Mouse (Mus musculus): ENCODE measurements around the gene Rdh16f1. TPM values are rescaled to one million over a fixed set of nuclear protein-coding genes. Genes with fewer than 3 reads are reported as not detected.
A peak's percentile ranks its signal among the peaks of the same experiment; 100 is the strongest.
"Not testable (repeated sequence)": the region's sequence is repeated elsewhere in the genome, so short reads cannot be mapped to it uniquely, and the experiment has no call there.

The Rdh16f1 gene
- total RNA-seq, 2 experiments from 2014 or later = not detected

DNA sequence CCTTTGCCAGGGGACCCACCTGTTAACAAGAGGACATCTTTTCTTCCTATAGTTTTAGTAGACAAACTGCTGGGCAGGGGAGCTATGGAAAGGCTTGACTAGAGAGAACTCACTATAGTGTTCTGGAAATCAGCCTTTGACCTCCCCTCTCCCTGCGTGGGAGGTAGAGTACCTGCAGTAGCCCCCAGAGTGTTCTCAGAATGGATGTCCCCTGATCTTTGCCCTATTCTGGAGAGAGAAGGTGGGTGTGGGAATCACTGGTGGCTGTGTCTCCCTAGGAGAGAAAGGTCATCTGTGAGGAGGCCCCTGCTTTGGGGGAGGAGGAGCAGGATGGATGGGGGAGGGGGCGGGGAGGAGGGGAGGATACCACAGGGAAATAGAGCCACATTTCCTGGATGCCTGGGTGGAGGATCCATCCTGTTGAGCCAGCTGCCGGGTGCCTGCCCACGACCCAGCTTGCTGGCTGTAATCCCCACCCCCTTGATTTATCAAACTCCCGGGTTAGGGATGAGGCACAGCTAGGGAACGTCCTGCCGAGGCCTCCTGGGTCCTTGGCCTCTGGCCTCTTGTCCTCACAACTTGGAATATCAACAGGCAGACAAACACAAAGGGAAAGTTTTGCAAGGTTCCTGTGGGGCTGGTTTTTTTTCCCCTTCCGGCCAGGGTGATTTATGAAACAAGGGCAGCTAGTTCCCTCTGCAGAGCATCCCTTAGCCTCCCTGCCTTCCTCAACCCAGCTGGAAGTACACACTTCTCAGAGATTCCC is 10.6 kb upstream of the Rdh16f1 start:
- ATAC-seq (ENCODE audit: poor library complexity, severe bottlenecking) = peak; percentile 41; the same call in 1 of the 2 replicates

DNA sequence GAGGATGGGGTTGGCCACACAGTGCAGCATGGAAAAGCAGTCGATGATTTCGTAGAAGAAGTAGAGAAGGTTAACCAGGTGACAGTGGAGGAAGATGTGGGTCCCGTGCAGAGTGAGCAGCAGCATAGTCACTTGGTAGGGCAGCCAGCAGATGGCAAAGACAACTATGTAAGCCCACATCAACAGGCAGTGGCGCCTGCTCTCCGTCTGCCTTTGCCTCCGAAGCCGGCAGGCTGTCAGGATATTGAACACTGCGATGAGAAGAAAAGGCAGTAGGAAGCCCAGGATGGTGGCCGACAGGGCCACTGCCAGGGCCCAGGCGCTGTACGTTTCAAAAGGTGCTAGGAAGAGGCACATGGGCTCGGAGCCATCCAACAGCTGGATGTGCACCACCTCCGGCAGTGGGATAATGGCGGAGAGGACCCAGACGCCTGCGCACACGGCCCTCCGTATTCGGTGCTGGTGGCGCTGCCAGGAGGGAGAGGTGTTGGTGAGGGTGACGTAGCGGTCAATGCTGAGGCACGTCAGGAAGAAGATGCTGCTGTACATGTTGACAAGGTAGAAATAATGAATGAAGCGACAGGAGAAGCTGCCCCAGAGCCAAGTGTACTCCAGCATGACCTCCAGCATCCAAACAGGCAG is 9.3 kb upstream of the Rdh16f1 start:
- ATAC-seq (ENCODE audit: poor library complexity, severe bottlenecking) = no peak

DNA sequence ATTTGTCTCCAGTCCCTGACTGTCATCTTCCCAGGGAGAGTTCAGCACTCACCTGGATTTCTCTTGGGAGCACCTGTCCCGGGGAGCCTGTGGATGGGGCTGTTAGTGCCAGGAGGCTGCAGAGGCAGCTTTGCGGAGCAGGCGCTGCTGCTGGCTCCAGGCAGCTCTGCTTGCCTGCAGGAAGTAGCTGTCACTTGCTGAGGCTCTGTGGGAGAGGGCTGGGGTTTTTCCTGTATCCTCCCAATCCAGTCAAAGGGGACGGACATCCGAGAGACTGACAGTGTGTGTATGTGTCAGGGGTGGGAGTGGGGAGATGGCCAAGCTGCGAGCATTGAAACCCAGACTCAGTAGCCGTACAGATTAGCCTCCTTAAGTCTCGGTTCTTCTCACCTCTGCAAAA is 8.0 kb upstream of the Rdh16f1 start, which contains the start of gene Gpr182:
Gpr182 (minus strand) TSS at position 185 of the 400 bp plus-strand sequence.
- no peak for ATAC-seq (ENCODE audit: poor library complexity, severe bottlenecking)

DNA sequence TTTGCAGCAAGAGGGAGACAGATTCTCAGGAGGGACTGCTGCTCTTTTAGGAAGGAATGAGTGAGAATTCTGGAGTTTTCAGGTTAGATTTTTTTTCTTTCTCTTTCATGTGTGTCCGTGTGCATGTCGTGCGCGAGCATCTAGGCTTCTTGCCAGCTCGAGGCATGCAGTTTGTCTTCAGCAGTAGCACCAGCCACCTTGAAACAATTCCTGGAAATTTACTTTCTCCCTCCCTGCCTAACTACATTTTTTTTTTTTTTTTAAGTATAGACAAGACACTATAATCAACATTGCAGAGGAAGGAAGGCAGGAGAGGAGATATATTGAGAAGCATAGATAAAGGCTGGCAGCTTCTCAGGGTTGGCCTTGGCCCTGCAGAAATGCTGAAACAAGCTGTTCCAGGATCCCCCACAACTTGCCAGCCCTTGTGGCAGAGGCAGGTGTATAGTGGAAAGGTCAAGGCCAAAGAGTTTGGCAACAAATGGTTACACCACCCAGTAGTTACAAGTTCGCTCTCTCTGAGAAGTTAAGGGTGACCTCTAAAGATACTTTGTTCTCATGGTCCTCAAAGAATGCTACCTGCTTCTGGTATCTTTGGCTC is 4.9 kb upstream of the Rdh16f1 start:
- ATAC-seq (ENCODE audit: poor library complexity, severe bottlenecking) = no peak

DNA sequence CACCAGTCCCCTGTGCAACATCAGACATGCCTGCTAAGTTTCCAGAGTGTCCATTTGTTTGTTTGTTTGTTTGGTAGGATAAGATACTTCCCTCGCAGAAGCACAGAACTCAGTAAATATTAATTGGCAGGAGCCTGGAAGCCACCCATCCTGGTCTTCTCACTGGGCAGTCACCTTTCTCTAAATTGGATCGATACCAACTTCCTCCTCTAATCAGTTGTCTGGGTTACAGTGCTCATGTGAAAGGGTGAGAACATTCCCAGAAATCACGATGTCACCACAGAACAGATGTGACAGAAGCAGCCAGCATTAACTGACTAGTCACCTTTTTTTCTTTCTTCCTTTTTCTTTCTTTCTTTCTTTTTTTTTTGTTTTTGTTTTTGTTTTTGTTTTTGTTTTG is 4.3 kb upstream of the Rdh16f1 start:
- no peak for ATAC-seq (ENCODE audit: poor library complexity, severe bottlenecking)

DNA sequence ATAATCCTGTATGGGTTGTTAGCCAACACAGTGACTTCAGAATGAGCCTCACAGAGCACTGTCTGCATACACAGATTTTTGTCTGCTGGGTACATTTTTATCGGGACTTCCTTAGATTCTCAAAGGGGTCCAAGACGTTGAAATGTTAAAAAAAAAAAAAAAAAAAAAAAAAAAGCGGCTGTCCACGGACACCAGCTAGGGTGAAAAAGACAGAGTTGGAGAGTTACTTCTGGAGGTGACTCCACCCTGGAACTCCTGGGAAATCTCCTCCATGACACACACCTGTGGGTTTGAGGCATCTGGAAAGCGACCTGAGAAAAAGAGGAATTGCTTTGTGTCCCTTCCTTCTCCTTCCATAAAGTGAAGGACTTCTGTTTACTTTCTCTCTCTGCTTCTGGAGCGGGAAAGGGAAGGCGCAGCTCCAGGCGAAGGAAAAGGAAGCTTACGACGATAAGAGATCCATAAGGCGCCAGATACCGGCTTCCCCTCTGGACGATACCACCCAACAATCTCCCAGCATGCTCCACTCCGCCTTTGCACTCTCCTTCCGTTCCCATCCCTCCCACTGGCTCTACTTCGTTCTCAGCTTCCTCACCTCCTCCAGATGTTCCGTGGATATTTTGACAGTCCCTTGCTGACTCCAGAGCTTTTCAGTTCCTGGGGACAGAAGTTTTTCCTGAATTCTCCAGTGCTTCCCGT is 3.7 kb upstream of the Rdh16f1 start:
- ATAC-seq (ENCODE audit: poor library complexity, severe bottlenecking) = no peak

DNA sequence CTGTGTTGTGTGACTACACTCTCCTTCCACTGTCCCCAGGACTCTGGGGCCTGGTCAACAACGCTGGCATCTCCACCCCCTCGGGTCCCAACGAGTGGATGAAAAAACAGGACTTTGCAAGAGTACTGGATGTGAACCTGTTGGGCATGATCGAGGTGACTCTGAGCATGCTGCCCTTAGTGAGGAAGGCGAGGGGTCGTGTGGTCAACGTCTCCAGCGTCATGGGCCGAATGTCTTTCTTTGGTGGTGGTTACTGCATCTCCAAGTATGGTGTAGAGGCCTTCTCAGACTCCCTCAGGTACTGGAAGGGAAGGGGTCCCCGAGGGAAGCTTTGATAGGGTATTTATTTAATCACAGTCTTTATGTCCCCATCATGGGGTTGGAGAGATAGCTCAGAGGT is 3.3 kb downstream of the Rdh16f1 start:
- ATAC-seq (ENCODE audit: poor library complexity, severe bottlenecking) = not testable (repeated sequence)

DNA sequence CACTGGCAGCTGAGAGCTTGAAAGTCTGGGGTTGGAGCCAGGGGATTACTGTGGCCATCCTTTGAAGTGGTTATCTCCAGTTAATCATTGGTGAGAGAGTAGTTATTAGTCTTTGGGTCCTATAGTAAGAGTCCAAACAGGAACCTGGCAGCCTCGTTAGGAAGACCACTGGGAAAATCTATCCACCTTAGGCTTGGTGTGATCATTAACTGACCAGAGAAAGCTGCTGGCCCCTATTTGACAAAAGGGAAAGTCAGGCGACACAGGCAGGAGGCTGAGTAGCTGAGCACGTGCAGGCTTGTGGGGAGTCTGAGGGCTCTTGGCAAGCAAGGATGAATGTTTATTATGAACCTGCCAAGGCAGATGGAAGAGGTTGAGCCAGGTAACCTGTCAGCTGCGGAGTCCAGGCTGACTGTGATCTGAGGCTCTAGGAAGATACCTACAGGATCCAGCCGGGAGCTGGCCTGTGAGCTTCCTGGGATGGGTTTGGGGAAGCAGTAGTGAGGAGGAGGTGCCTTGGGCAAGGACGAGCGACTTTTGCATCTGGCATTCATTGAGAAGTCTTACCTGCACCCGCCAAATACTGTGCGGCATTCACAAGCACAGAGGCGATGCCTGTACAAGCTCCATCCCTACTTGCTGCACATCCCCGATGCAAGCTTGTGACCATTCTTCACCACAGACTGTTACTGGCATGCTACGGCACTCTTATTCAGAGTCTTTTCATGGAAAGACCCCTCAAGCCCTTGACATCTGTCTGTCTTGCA is 4.5 kb downstream of the Rdh16f1 start:
- no peak for ATAC-seq (ENCODE audit: poor library complexity, severe bottlenecking)

DNA sequence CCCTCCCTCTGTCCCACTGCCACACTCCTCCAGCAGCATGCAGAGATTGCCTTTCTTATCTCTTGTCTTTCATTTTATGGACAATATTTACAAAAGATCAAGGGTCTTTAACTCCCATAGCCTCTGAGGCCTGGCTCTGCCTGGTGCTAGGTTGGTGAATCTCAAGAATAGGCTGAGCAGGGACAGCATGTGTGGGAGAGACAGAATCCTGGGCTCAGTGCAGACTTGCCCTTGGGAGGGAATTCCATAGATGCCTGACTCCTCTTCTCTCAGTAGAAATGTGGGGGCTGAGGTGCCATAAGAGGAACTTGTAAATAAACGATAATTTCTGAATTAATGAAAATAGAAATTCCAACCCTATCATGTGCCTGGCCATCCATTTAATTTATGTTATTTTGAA is 7.0 kb downstream of the Rdh16f1 start:
- ATAC-seq (ENCODE audit: poor library complexity, severe bottlenecking) = no peak

DNA sequence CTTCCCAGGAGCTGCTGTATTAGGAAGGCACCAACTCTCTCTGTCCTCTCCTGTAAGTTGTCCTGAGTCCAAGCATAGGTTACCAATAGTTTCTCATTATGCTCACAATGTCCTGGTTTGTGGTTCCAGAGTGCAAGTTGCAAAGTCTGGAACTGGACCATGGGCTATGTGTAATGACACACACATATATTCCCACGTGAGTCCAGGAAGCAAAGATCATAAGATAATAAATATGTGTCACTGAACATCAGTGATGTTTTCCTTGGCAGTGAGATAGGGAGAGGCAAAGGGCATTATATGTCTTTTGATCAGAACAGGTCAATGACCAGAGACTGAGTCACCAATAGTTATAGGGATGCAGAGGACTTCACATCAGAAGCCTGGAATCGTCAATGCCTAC is 16.4 kb downstream of the Rdh16f1 start, which contains the start of gene Rdh9:
Rdh9 (plus strand) TSS at position 376 of the 400 bp plus-strand sequence.
- no peak for ATAC-seq (ENCODE audit: poor library complexity, severe bottlenecking)

DNA sequence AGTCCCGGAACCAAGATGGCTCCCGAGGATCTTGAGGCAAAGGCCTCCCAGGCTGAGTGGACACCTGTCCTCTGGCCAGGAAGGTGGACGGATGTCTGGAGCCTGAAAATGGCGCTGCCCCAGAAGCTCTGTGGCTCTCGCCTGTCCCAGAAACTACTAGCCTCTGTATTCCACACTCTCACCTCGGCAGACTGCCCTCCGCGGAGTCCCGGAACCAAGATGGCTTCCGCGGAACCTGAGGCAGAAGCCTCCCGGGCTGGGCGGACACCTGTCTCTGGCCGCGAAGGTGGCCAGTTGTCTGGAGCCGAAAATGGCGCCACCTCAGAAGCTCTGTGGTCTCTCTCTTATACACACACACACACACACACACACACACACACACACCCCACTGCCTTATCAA is 22.7 kb downstream of the Rdh16f1 start:
- ATAC-seq (ENCODE audit: poor library complexity, severe bottlenecking) = not testable (repeated sequence)

DNA sequence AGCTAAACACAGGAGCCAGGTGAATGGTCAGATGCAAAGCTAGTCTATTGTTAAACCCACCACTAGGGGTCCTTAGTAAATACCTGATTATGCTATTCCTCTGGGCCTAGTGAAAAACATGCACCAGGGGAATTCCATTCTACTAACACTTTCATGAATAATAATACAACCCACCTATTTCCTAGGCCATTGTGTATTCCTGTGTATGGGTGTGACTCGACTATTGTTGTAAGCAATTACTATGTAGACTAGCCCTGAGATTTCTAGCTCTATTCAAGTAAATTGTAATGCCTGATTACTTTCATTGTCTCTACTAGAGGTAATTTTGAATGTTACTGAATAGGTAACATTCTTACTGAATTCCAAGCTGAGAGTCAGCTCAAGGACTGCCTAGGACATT is 25.8 kb downstream of the Rdh16f1 start:
- ATAC-seq (ENCODE audit: poor library complexity, severe bottlenecking) = not testable (repeated sequence)

DNA sequence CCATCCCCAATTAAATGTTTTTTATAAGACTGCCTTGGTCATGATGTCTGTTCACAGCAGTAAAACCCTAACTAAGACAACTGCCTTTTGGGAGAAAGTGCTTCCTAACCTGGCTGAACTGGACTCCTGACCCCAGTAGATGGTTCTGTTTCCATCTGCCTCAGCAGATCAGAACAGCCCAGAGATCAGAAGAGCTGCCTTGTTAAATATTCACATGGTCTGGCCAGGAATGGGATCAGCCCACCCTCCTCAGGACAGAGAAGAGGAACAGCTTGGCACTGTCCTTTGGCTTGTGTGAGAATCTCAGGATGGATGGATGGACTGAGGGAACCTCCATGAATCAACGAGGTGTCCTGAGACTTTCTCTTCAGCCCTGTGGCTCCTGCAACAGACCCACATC is 39.7 kb downstream of the Rdh16f1 start:
- no peak for ATAC-seq (ENCODE audit: poor library complexity, severe bottlenecking)

DNA sequence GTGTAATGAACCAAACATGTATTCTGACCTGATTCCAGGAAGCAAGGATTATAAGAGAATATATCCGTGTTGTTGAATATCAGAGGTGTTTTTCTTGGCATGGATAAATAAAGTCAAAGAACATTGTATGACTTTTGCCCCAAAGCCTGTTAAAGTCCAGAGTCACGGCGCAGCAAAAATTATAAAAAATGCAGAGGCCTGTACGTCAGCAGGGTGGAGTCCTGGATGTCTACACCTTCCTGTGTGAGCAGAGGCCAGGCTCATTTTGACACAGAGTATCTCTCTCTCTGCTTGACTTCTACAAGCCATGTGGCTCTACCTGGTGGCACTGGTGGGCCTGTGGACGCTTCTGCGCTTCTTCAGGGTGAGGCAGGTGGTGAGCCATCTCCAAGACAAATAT is 41.3 kb downstream of the Rdh16f1 start, which contains the start of gene Rdh16:
Rdh16 (plus strand) TSS at position 262 of the 400 bp plus-strand sequence.
- no peak for ATAC-seq (ENCODE audit: poor library complexity, severe bottlenecking)

DNA sequence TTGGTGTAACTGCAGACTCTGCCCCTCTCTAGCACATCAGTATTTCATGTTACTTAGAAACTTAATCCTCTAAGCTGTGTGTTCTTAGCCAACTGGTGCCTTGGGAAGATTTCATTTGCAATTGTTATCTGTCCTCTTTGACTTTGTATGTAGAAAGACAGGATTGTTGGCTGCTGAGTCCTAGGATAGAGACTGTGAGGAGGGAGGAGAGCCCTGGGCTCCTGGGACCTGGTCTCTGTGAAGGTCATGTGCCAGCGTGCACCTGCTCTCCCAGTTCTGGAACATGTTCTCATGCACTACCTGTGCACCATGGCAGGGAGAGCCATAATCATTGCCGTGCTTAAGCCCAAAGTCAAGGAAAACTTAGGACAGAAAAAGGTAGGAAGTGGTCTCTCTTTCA is 42.0 kb downstream of the Rdh16f1 start:
- ATAC-seq (ENCODE audit: poor library complexity, severe bottlenecking) = no peak

DNA sequence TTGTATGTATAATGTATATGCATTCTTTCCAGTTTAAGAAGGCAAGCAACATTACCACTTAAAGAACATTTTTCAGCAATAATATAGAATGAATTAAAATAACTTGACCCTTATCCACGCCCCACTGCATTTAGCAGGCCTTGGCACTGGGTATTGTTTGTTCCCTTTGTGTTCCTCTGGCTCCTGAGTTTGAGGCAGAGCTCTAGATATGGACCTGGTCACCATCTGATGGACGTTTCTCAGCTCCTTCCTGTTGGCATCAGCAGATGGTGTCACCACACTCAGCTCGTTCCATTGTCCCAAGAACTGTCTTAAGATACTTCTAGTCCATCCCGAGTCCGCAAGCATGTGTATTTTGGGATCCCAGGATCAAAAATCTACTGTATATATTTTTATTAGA is 42.6 kb downstream of the Rdh16f1 start:
- ATAC-seq (ENCODE audit: poor library complexity, severe bottlenecking) = no peak

DNA sequence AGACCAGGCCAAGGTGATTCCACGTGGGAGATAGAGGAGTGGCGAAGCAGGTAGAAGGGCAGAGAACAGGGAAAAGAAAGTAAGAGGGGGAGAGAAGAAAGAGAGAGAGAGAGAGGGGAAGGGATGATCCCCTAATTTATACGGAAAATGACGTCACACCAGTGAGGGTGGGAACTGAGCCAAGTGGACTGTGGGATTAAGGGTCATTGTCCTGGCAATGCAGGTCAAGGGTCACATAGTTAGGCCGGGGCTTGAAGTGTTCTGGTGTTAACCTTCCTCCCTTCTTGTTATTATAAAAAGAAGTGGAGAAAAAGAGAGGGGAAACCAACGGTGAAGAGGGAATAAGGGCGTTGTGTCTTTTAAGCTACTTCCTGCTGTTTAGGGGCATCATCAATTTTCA is 44.8 kb downstream of the Rdh16f1 start:
- ATAC-seq (ENCODE audit: poor library complexity, severe bottlenecking) = no peak

DNA sequence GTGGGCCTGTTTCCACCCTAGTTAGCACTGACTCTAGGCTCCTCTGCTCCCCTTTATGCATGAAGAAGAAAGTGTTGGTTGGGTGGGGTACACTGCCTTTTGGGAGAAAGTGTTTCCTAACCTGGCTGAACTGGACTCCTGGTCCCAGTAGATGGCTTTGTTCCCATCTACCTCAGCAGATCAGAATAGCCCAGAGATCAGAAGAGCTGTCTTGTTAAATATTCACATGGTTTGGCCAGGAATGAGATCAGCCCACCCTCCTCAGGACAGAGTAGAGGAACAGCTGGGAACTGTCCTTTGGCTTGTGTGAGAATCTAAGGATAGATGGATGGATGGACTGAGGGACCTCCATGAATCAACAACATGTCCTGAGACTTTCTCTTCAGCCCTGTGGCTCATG is 56.3 kb downstream of the Rdh16f1 start:
- ATAC-seq (ENCODE audit: poor library complexity, severe bottlenecking) = no peak

DNA sequence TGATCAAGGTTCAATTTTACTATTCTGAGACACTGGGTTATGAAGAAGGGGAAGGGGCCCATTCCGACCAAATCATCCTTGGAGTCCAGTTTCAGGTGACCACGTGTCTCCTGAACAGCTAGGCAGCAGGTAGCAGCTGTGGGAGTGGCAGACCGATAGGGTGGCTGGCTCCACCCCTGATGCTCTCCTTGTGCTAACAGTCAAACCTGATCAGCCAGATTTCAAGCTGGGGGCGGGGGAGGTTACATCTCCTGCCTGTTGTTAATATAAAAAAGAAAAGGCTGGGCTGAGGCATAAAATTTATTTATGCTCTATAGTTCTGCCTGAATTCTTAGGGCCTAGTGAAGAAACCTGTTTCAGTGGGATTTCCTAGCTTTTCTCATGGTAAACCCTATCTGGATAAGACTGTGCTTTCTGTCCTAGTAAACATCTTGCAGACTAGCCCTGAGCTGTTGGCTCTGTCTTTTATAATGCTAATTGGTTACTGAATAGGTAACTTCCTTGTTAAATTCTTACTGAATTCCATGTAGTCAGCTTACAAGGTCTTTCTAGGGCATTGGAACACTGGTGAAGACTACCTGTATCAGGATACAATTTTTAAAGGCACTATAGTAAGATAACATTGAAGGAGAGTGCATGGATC is 57.8 kb downstream of the Rdh16f1 start:
- ATAC-seq (ENCODE audit: poor library complexity, severe bottlenecking) = not testable (repeated sequence)

DNA sequence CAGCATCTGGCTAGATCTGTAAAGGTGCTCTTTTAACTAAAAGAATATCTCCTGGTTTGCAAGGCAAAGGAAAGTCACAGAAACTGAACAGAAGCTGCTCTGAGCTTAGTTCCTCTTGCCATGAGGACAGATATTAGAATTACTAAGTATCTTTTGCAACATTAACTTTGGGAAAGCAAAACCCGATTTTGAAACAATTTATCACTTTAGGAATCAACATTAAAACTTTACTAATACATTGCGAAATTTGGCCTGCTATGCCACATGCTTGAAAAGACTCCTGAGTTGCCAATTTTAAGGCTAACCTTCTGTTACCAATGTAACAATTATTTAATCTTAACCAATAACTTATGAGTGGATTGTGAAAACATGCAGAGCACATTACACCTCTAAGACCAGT is 62.2 kb downstream of the Rdh16f1 start:
- ATAC-seq (ENCODE audit: poor library complexity, severe bottlenecking) = not testable (repeated sequence)
